In the genomic region with DNA sequence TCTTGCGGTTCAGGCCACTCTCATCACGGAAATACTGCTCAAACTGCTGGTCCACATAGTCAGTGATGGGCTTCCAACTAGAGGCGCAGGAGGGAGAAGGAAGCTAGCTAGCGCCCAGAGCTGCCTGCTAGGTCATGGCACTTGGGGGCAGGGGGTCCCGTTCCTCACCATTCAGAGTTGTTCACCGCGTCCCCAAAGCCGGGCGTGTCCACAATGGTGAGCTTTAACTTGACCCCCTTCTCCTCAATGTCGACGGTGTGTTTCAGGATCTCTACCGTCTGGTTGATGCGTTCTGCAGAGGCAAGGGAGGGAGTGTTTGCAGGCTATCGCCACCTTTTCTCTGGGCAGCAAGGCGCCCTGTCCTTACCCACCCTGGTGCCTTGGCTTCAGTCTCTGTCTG, we compare ENCODE assay signal across 28 mouse cellular contexts. TPM values are rescaled to one million over a fixed set of nuclear protein-coding genes. Genes with fewer than 3 reads are reported as not detected.
DNase-seq lines count a peak whose midpoint lies in the region; ATAC-seq and TF ChIP-seq lines count a peak whose summit lies in the region.
"Had no signal": no experiment of that assay in that cellular context is flagged by ENCODE, and none has a peak within 500 bp of the region (broad histone marks: within the 10 kb centered on the region; RNA-seq: fewer than 3 reads in every experiment).

No protein-coding gene starts in this region.

- peaks cover 33% of the 10 kb centered on the region for H3K4me1 ChIP-seq in midbrain, embryonic 11.5 days (ENCODE audit: control insufficient read depth, insufficient read depth, low read length)
- peaks cover 41% of the 10 kb centered on the region for H3K4me1 ChIP-seq in midbrain, embryonic 14.5 days (ENCODE audit: control insufficient read depth, insufficient read depth, low read length)

- H3K27me3 ChIP-seq in midbrain, embryonic 11.5 days (ENCODE audit: control insufficient read depth, insufficient read depth, low read length), result peaks cover 86% of the 10 kb centered on the region
- H3K27me3 ChIP-seq in midbrain, embryonic 14.5 days (ENCODE audit: control insufficient read depth, insufficient read depth, low read length), result peaks cover 76% of the 10 kb centered on the region

- peak; percentile 25 for DNase-seq in cerebellum, adult 11 months
- no peak for DNase-seq in cerebellum, postnatal 10 days
- DNase-seq in layer of hippocampus, adult 2 months (ENCODE audit: low spot score in 2 of 2), result no peak
- DNase-seq in layer of hippocampus, adult 9-11 months, result no peak
- DNase-seq in midbrain, embryonic 11.5 days (ENCODE audit: low spot score, missing footprints), result peak; percentile 90
- no peak for DNase-seq in midbrain, embryonic 14.5 days
- DNase-seq in embryo, embryonic 10 days (ENCODE audit: low spot score), result no peak
- DNase-seq: adrenal gland, postnatal 25 days; heart, postnatal 10 days; kidney, adult 9 months; kidney, postnatal 10 days; lung, embryonic 14.5 days; lung, postnatal 14 days; thymus, postnatal 14 days had no signal

- TF ChIP-seq CTCF in layer of hippocampus, adult 2 months (conservative IDR thresholded peaks at IDR 0.05), result no peak

- H3K4me2 ChIP-seq in midbrain, embryonic 11.5 days, result no peak overlapping the region
- no peak overlapping the region for H3K4me2 ChIP-seq in midbrain, embryonic 14.5 days (ENCODE audit: low read length)
- H3K4me2 ChIP-seq: embryonic facial prominence, embryonic 13.5 days; forebrain, embryonic 15.5 days; heart, embryonic 13.5 days; hindbrain, embryonic 14.5 days; limb, embryonic 12.5 days; liver, embryonic 15.5 days; lung, embryonic 14.5 days; midbrain, embryonic 12.5 days; stomach, embryonic 15.5 days had no signal

- H3K9me3 ChIP-seq in midbrain, embryonic 11.5 days (ENCODE audit: control insufficient read depth, low read length), result no peaks in the 10 kb centered on the region
- H3K9me3 ChIP-seq in midbrain, embryonic 14.5 days (ENCODE audit: control insufficient read depth, low read length), result no peaks in the 10 kb centered on the region
- H3K9me3 ChIP-seq: embryonic facial prominence, embryonic 13.5 days; forebrain, embryonic 10.5 days; forebrain, embryonic 15.5 days; heart, embryonic 13.5 days; limb, embryonic 12.5 days; liver, embryonic 15.5 days; midbrain, embryonic 12.5 days; stomach, embryonic 15.5 days had no signal

- ATAC-seq in midbrain, embryonic 11.5 days (ENCODE audit: low FRiP score), result no peak
- ATAC-seq in midbrain, embryonic 14.5 days (ENCODE audit: low FRiP score, low TSS enrichment), result no peak
- ATAC-seq: forebrain, embryonic 15.5 days; intestine, postnatal 0 days had no signal

- WGBS in midbrain, embryonic 11.5 days, result 8% methylated on average over 15 of the region's 15 CpGs
- 29% methylated on average over 15 of the region's 15 CpGs for WGBS in midbrain, embryonic 14.5 days

- H3K36me3 ChIP-seq in midbrain, embryonic 11.5 days (ENCODE audit: control insufficient read depth, insufficient read depth, low read length), result peaks cover 9% of the 10 kb centered on the region; the same call in 1 of the 2 replicates
- H3K36me3 ChIP-seq in midbrain, embryonic 14.5 days (ENCODE audit: control insufficient read depth, insufficient read depth, low read length), result peaks cover 52% of the 10 kb centered on the region
- H3K36me3 ChIP-seq: heart, embryonic 13.5 days; liver, embryonic 15.5 days; stomach, embryonic 15.5 days had no signal

- peak overlapping the region; percentile 67 for H3K4me3 ChIP-seq in layer of hippocampus, adult 2 months
- no peak overlapping the region for H3K4me3 ChIP-seq in midbrain, embryonic 11.5 days (ENCODE audit: low read depth, low read length)
- no peak overlapping the region for H3K4me3 ChIP-seq in midbrain, embryonic 14.5 days (replicated peaks; ENCODE audit: low read depth, low read length)
- H3K4me3 ChIP-seq: embryonic facial prominence, embryonic 13.5 days; forebrain, embryonic 10.5 days; forebrain, embryonic 15.5 days; heart, embryonic 13.5 days; limb, embryonic 12.5 days; liver, embryonic 15.5 days; midbrain, embryonic 12.5 days; stomach, embryonic 15.5 days had no signal

- H3K27ac ChIP-seq in layer of hippocampus, adult 2 months, result peak overlapping the region; percentile 98
- H3K27ac ChIP-seq in midbrain, embryonic 11.5 days (ENCODE audit: low read depth, low read length), result no peak overlapping the region
- no peak overlapping the region for H3K27ac ChIP-seq in midbrain, embryonic 14.5 days (replicated peaks; ENCODE audit: low read depth, low read length)
- H3K27ac ChIP-seq: embryonic facial prominence, embryonic 13.5 days; forebrain, embryonic 10.5 days; forebrain, embryonic 15.5 days; heart, embryonic 13.5 days; hindbrain, embryonic 14.5 days; limb, embryonic 12.5 days; liver, embryonic 15.5 days; midbrain, embryonic 12.5 days; stomach, embryonic 15.5 days had no signal

- no peak overlapping the region for H3K9ac ChIP-seq in midbrain, embryonic 11.5 days (ENCODE audit: low read length)
- H3K9ac ChIP-seq in midbrain, embryonic 14.5 days (replicated peaks; ENCODE audit: low read length), result no peak overlapping the region
- H3K9ac ChIP-seq: embryonic facial prominence, embryonic 13.5 days; forebrain, embryonic 15.5 days; heart, embryonic 13.5 days; hindbrain, embryonic 14.5 days; limb, embryonic 12.5 days; liver, embryonic 15.5 days; lung, embryonic 14.5 days; midbrain, embryonic 12.5 days; stomach, embryonic 15.5 days had no signal

RNA-seq across cellular contexts. Expression of gene Gm49601, which starts 1.6 kb away (rescaled TPM):
- 100 to 1,000 TPM; 207 to 223 TPM for total RNA-seq in layer of hippocampus, adult 2 months (2021)
- 1.7 and 3.3 TPM in 2 replicates for polyA plus RNA-seq in midbrain, embryonic 11.5 days (2014; fragmentation: Nextera tagmentation; extraction: Ambion mirVana)
- 9.9 and 15.2 TPM in 2 replicates for polyA plus RNA-seq in midbrain, embryonic 14.5 days (2014; fragmentation: Nextera tagmentation; extraction: Ambion mirVana)
- total RNA-seq: hematopoietic stem cell, adult 5-6 weeks; liver, adult 2 months had no signal
- polyA plus RNA-seq: liver, adult 2 months had no signal

RNA-seq across cellular contexts. Expression of gene Gp1bb, which starts 2.4 kb away (rescaled TPM):
- 1 to 10 TPM; 1.0 to 1.4 TPM for total RNA-seq in layer of hippocampus, adult 2 months (2021)
- 6.4 and 6.5 TPM in 2 replicates for polyA plus RNA-seq in midbrain, embryonic 11.5 days (2014; fragmentation: Nextera tagmentation; extraction: Ambion mirVana)
- 14.7 and 14.9 TPM in 2 replicates for polyA plus RNA-seq in midbrain, embryonic 14.5 days (2014; fragmentation: Nextera tagmentation; extraction: Ambion mirVana)
- total RNA-seq: adrenal gland, adult 18-20 months; adrenal gland, postnatal 25 days; gastrocnemius, postnatal 10 days; liver, adult 2 months had no signal
- polyA plus RNA-seq: liver, adult 2 months had no signal

RNA-seq across cellular contexts. Expression of gene Sept5, which starts 5.1 kb away (rescaled TPM):
- total RNA-seq in layer of hippocampus, adult 2 months (2021), result 100 to 1,000 TPM; 560 to 619 TPM
- polyA plus RNA-seq in midbrain, embryonic 11.5 days (2014; fragmentation: Nextera tagmentation; extraction: Ambion mirVana), result 40.7 and 52.0 TPM in 2 replicates
- polyA plus RNA-seq in midbrain, embryonic 14.5 days (2014; fragmentation: Nextera tagmentation; extraction: Ambion mirVana), result 175 and 200 TPM in 2 replicates

RNA-seq across cellular contexts. Expression of gene Tbx1, which starts 34.2 kb away (rescaled TPM):
- total RNA-seq in layer of hippocampus, adult 2 months (2021), result 1 to 10 TPM; 1.4 to 1.5 TPM
- polyA plus RNA-seq in midbrain, embryonic 11.5 days (2014; fragmentation: Nextera tagmentation; extraction: Ambion mirVana), result 0.63 and 0.87 TPM in 2 replicates
- polyA plus RNA-seq in midbrain, embryonic 14.5 days (2014; fragmentation: Nextera tagmentation; extraction: Ambion mirVana), result 0.27 and 0.34 TPM in 2 replicates
- total RNA-seq: adrenal gland, postnatal 25 days; hematopoietic stem cell, adult 5-6 weeks; liver, adult 2 months had no signal

Comparison
In these comparisons a context has a peak if more than half of its experiments do, and no peak if none do; other contexts are left out.
1. DNase-seq: peak in cerebellum, adult 11 months (single experiment) and midbrain, embryonic 11.5 days (single experiment); none in cerebellum, postnatal 10 days (0 of 2), layer of hippocampus, adult 2 months (0 of 2), layer of hippocampus, adult 9-11 months (single experiment), midbrain, embryonic 14.5 days (single experiment) and embryo, embryonic 10 days (single experiment).